Mouse (Mus musculus) ES-E14 (cell line): Measurements from ENCODE around the gene Cdyl.

Source experiments
- CHD2 ChIP-seq: IDR thresholded peaks from 2 replicates; pipeline ENCODE4 v1.6.1; 2014; ENCODE audit warnings: mild to moderate bottlenecking, low read depth, low read length, inconsistent platforms
- MAFK ChIP-seq: IDR thresholded peaks from 2 replicates; pipeline ENCODE4 v1.6.1; 2014; ENCODE audit warnings: mild to moderate bottlenecking, low read depth, low read length, inconsistent platforms; ENCODE audit not compliant: insufficient read depth
- ZC3H11A ChIP-seq: IDR thresholded peaks from 2 replicates; pipeline ENCODE4 v1.6.1; 2012; ENCODE audit warnings: low read depth, mild to moderate bottlenecking, inconsistent platforms, low read length, borderline replicate concordance
- ZNF384 ChIP-seq: IDR thresholded peaks from 2 replicates; pipeline ENCODE4 v1.6.1; 2012; ENCODE audit warnings: low read depth, low read length, inconsistent platforms

GRCm38 (mm10) chr13:35806165-35806564, 146.5 kb downstream of the Cdyl start:
- TF ChIP-seq ZNF384 (no peak), ZC3H11A (no peak), CHD2 (no peak), MAFK (no peak)
